Mouse (Mus musculus) lung, embryonic 16.5 days (tissue): ENCODE measurements around the gene Traf3. TPM values are rescaled to one million over a fixed set of nuclear protein-coding genes. Genes with fewer than 3 reads are reported as not detected.

Source experiments
- ATAC-seq: fragments of 200-750 bp; cut with Nextera tagmentation; 2 replicates; pipeline ENCODE4 v1.8.0; 2017; ENCODE audit warnings: low read depth, mild to moderate bottlenecking, moderate library complexity
- H3K27ac ChIP-seq: fragments of 300-500 bp; sonication (generic); 2 replicates; pipeline ENCODE4 v1.5.1; 2014; ENCODE audit warnings: mild to moderate bottlenecking, control low read depth, low read length
- H3K27me3 ChIP-seq: fragments of 300-500 bp; sonication (generic); 2 replicates; pipeline ENCODE4 v1.6.1; 2014; ENCODE audit warnings: low read depth, low read length, mixed read lengths; ENCODE audit not compliant: control insufficient read depth, insufficient read depth
- H3K36me3 ChIP-seq: fragments of 300-500 bp; sonication (generic); 2 replicates; pipeline ENCODE4 v1.6.1; 2014; ENCODE audit warnings: low read length; ENCODE audit not compliant: control insufficient read depth, insufficient read depth
- H3K4me1 ChIP-seq: fragments of 300-500 bp; sonication (generic); replicated peaks from 2 replicates; pipeline ENCODE4 v1.6.1; 2014; ENCODE audit warnings: low read length, mixed read lengths; ENCODE audit not compliant: control insufficient read depth, insufficient read depth
- H3K4me2 ChIP-seq: fragments of 300-500 bp; sonication (generic); 2 replicates; pipeline ENCODE4 v1.6.1; 2014; ENCODE audit warnings: low read depth, low read length, control low read depth
- H3K4me3 ChIP-seq: fragments of 300-500 bp; sonication (generic); 2 replicates; pipeline ENCODE4 v1.5.1; 2014; ENCODE audit warnings: mild to moderate bottlenecking, low read length, control low read depth
- H3K9ac ChIP-seq: fragments of 300-500 bp; sonication (generic); 2 replicates; pipeline ENCODE4 v1.6.1; 2014; ENCODE audit warnings: low read length, control low read depth
- H3K9me3 ChIP-seq: fragments of 300-500 bp; sonication (generic); 2 replicates; pipeline ENCODE4 v1.6.1; 2016; ENCODE audit warnings: low read length; ENCODE audit not compliant: control insufficient read depth
- WGBS: fragments of 180-500 bp; shearing (Covaris S2); extraction: QIAGEN DNeasy Blood & Tissue Kit; methylation state at CpG from one replicate; pipeline ENCODE4 v1.1.7; 2014; 5-methylcytosine and 5-hydroxymethylcytosine counted together
- polyA plus RNA-seq: library from polyadenylated mRNA; unstranded; fragments of >200 nt; fragmentation: Nextera tagmentation; extraction: Ambion mirVana; gene quantifications from 2 replicates; pipeline ENCODE4 v1.2.1, GENCODE M21; 2015

Gene Traf3
- polyA plus RNA-seq, 1 experiment from 2014 or later = 7.7 TPM

- Histone ChIP-seq H3K4me2 (no peak overlapping the region), H3K4me3 (no peak overlapping the region), H3K9ac (no peak overlapping the region), H3K27ac (no peak overlapping the region), H3K27me3 (no peaks in the 10 kb centered on the region; the same call in 1 of the 2 replicates), H3K9me3 (no peaks in the 10 kb centered on the region), H3K36me3 (no peaks in the 10 kb centered on the region), H3K4me1 (peaks cover 6% of the 10 kb centered on the region)
- ATAC-seq = no peak
- WGBS = 72% methylated on average over 5 of the region's 5 CpGs
Observed at GRCm38 (mm10) chr12:111151422-111152156, 14.6 kb upstream of the Traf3 start.

- Histone ChIP-seq H3K36me3 (no peaks in the 10 kb centered on the region), H3K9ac (no peak overlapping the region), H3K4me2 (no peak overlapping the region), H3K4me1 (peaks cover 6% of the 10 kb centered on the region), H3K9me3 (no peaks in the 10 kb centered on the region), H3K4me3 (no peak overlapping the region), H3K27me3 (no peaks in the 10 kb centered on the region), H3K27ac (no peak overlapping the region)
- no peak for ATAC-seq
- 83% methylated on average over 6 of the region's 6 CpGs for WGBS
Observed at GRCm38 (mm10) chr12:111152579-111152978, 13.6 kb upstream of the Traf3 start.

GRCm38 (mm10) chr12:111152981-111153710, 13.0 kb upstream of the Traf3 start:
- H3K27ac ChIP-seq = no peak overlapping the region
- no peaks in the 10 kb centered on the region for H3K27me3 ChIP-seq
- H3K9ac ChIP-seq = no peak overlapping the region
- ATAC-seq = no peak
- H3K36me3 ChIP-seq = no peaks in the 10 kb centered on the region
- H3K4me1 ChIP-seq = peaks cover 6% of the 10 kb centered on the region
- H3K4me3 ChIP-seq = no peak overlapping the region
- H3K4me2 ChIP-seq = no peak overlapping the region
- H3K9me3 ChIP-seq = no peaks in the 10 kb centered on the region
- 56% methylated on average over 7 of the region's 7 CpGs for WGBS

- Histone ChIP-seq H3K4me2 (no peak overlapping the region), H3K4me3 (no peak overlapping the region), H3K9me3 (no peaks in the 10 kb centered on the region), H3K9ac (no peak overlapping the region), H3K36me3 (no peaks in the 10 kb centered on the region), H3K27ac (no peak overlapping the region), H3K4me1 (peaks cover 6% of the 10 kb centered on the region), H3K27me3 (no peaks in the 10 kb centered on the region)
- peak; percentile 41; the same call in 1 of the 2 replicates for ATAC-seq
- WGBS = 53% methylated on average over 5 of the region's 5 CpGs
Observed at GRCm38 (mm10) chr12:111153946-111154345, 12.2 kb upstream of the Traf3 start.

- Histone ChIP-seq H3K9me3 (no peaks in the 10 kb centered on the region), H3K27ac (no peak overlapping the region), H3K4me1 (peaks cover 8% of the 10 kb centered on the region), H3K9ac (no peak overlapping the region), H3K4me3 (no peak overlapping the region), H3K27me3 (no peaks in the 10 kb centered on the region), H3K4me2 (no peak overlapping the region), H3K36me3 (no peaks in the 10 kb centered on the region)
- 76% methylated on average over 6 of the region's 6 CpGs for WGBS
- no peak for ATAC-seq
Observed at GRCm38 (mm10) chr12:111154641-111155040, 11.5 kb upstream of the Traf3 start.

GRCm38 (mm10) chr12:111155756-111156155, 10.4 kb upstream of the Traf3 start:
- Histone ChIP-seq H3K9ac (no peak overlapping the region), H3K4me2 (no peak overlapping the region), H3K36me3 (no peaks in the 10 kb centered on the region), H3K27ac (no peak overlapping the region), H3K27me3 (no peaks in the 10 kb centered on the region), H3K4me3 (no peak overlapping the region), H3K4me1 (peaks cover 14% of the 10 kb centered on the region), H3K9me3 (no peaks in the 10 kb centered on the region)
- WGBS = 82% methylated on average over 1 of the region's 1 CpGs
- ATAC-seq = no peak

- H3K4me1 ChIP-seq = peaks cover 23% of the 10 kb centered on the region
- no peak for ATAC-seq
- WGBS = 34% methylated on average over 12 of the region's 12 CpGs
- peak overlapping the region; percentile 37; the same call in 1 of the 2 replicates for H3K27ac ChIP-seq
- no peak overlapping the region for H3K9ac ChIP-seq
- no peaks in the 10 kb centered on the region for H3K9me3 ChIP-seq
- no peak overlapping the region for H3K4me2 ChIP-seq
- no peaks in the 10 kb centered on the region for H3K36me3 ChIP-seq
- H3K4me3 ChIP-seq = no peak overlapping the region
- no peaks in the 10 kb centered on the region for H3K27me3 ChIP-seq
Observed at GRCm38 (mm10) chr12:111159659-111160428, 6.3 kb upstream of the Traf3 start.

DNA sequence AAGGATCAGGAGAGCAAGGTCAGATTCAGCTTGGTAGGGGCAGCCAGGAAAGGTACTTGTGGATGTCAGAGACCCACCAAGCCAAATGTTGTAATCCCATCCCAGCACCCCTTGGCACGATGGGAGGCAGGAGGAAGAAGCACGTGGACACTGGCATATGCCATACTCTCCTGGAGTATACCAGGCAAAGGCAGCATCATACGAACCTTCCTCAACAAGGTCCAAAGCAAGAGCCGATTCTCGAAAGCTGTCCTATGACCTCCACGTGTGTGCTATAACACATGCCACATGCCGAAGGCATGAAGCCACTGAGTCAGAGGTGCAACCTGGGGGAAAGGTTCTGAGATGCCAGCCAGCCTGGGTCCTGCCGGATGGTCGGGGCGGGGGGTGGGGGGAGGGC, 5.3 kb upstream of the Traf3 start:
- Histone ChIP-seq H3K4me2 (no peak overlapping the region), H3K27me3 (no peaks in the 10 kb centered on the region), H3K4me3 (no peak overlapping the region), H3K9me3 (no peaks in the 10 kb centered on the region), H3K36me3 (no peaks in the 10 kb centered on the region), H3K9ac (no peak overlapping the region), H3K27ac (no peak overlapping the region), H3K4me1 (peaks cover 25% of the 10 kb centered on the region)
- WGBS = 87% methylated on average over 10 of the region's 10 CpGs
- no peak for ATAC-seq

- H3K36me3 ChIP-seq = no peaks in the 10 kb centered on the region
- 27% methylated on average over 7 of the region's 7 CpGs for WGBS
- H3K4me3 ChIP-seq = peak overlapping the region; percentile 36
- H3K4me1 ChIP-seq = peaks cover 25% of the 10 kb centered on the region
- H3K9me3 ChIP-seq = no peaks in the 10 kb centered on the region
- no peaks in the 10 kb centered on the region for H3K27me3 ChIP-seq
- H3K9ac ChIP-seq = peak overlapping the region; percentile 62
- no peak overlapping the region for H3K27ac ChIP-seq
- peak overlapping the region; percentile 62 for H3K4me2 ChIP-seq
- no peak for ATAC-seq
Observed at GRCm38 (mm10) chr12:111161943-111162311, 4.2 kb upstream of the Traf3 start.
